Mouse (Mus musculus) liver, embryonic 16.5 days (tissue): ENCODE results near the gene Coasy. TPM values are rescaled to one million over a fixed set of nuclear protein-coding genes. Genes with fewer than 3 reads are reported as not detected.
A peak's percentile ranks its signal among the peaks of the same experiment; 100 is the strongest.
"Not testable (repeated sequence)": the region's sequence is repeated elsewhere in the genome, so short reads cannot be mapped to it uniquely, and the experiment has no call there.

ENCODE experiments used
- ATAC-seq: fragments of 200-750 bp; cut with Nextera tagmentation; 2 replicates; pipeline ENCODE4 v1.8.0; 2017; ENCODE audit warnings: low read depth, mild to moderate bottlenecking, moderate number of reproducible peaks, moderate library complexity
- H3K27ac ChIP-seq: fragments of 300-500 bp; sonication (generic); 2 replicates; pipeline ENCODE4 v1.5.1; 2014; ENCODE audit warnings: mild to moderate bottlenecking, low read length
- H3K27me3 ChIP-seq: fragments of 300-500 bp; sonication (generic); 2 replicates; pipeline ENCODE4 v1.6.1; 2014; ENCODE audit warnings: low read depth, low read length, mixed read lengths; ENCODE audit not compliant: control insufficient read depth, insufficient read depth
- H3K36me3 ChIP-seq: fragments of 300-500 bp; sonication (generic); 2 replicates; pipeline ENCODE4 v1.6.1; 2014; ENCODE audit warnings: mild to moderate bottlenecking; ENCODE audit not compliant: control insufficient read depth, insufficient read depth
- H3K4me1 ChIP-seq: fragments of 300-500 bp; sonication (generic); 2 replicates; pipeline ENCODE4 v1.6.1; 2014; ENCODE audit warnings: low read depth, low read length, mixed read lengths; ENCODE audit not compliant: control insufficient read depth
- H3K4me2 ChIP-seq: fragments of 300-500 bp; sonication (generic); 2 replicates; pipeline ENCODE4 v1.6.1; 2014; ENCODE audit warnings: low read depth, low read length, mixed read lengths
- H3K4me3 ChIP-seq: fragments of 300-500 bp; sonication (generic); 2 replicates; pipeline ENCODE4 v1.5.1; 2014; ENCODE audit warnings: low read depth, mild to moderate bottlenecking, low read length
- H3K9ac ChIP-seq: fragments of 300-500 bp; sonication (generic); 2 replicates; pipeline ENCODE4 v1.6.1; 2014; ENCODE audit warnings: low read depth, low read length
- H3K9me3 ChIP-seq: fragments of 300-500 bp; sonication (generic); replicated peaks from 2 replicates; pipeline ENCODE4 v1.6.1; 2016; ENCODE audit warnings: low read length; ENCODE audit not compliant: control insufficient read depth
- WGBS: fragments of 180-500 bp; shearing (Covaris S2); extraction: QIAGEN DNeasy Blood & Tissue Kit; methylation state at CpG from one replicate; pipeline ENCODE4 v1.1.7; 2014; ENCODE audit not compliant: insufficient replicate concordance; 5-methylcytosine and 5-hydroxymethylcytosine counted together
- polyA plus RNA-seq: library from polyadenylated mRNA; unstranded; fragments of >200 nt; fragmentation: Nextera tagmentation; extraction: Ambion mirVana; gene quantifications from 2 replicates; pipeline ENCODE4 v1.2.1, GENCODE M21; 2015

The Coasy gene
- polyA plus RNA-seq, 1 experiment from 2014 or later, result 20.5 TPM

- 70% methylated on average over 2 of the region's 2 CpGs for WGBS
- H3K4me2 ChIP-seq, result no peak overlapping the region
These were observed 33.2 kb downstream of the Coasy start for GRCm38 (mm10) chr11:101115564-101115963.

GRCm38 (mm10) chr11:101118105-101118504 is 35.7 kb downstream of the Coasy start:
- ATAC-seq, result no peak
- Histone ChIP-seq H3K36me3 (peaks cover 6% of the 10 kb centered on the region), H3K9me3 (no peaks in the 10 kb centered on the region), H3K27me3 (no peaks in the 10 kb centered on the region), H3K4me1 (peaks cover 24% of the 10 kb centered on the region), H3K4me2 (peak overlapping the region; percentile 77), H3K9ac (peak overlapping the region; percentile 83), H3K27ac (peak overlapping the region; percentile 1; the same call in 1 of the 2 replicates), H3K4me3 (peak overlapping the region; percentile 79)
- WGBS, result 23% methylated on average over 4 of the region's 4 CpGs

More at GRCm38 (mm10) chr11:101115564-101115963, 33.2 kb downstream of the Coasy start:
- ATAC-seq, result no peak
- no peaks in the 10 kb centered on the region for H3K27me3 ChIP-seq
- H3K36me3 ChIP-seq, result peaks cover 2% of the 10 kb centered on the region; the same call in 1 of the 2 replicates
- peaks cover 14% of the 10 kb centered on the region for H3K4me1 ChIP-seq
- H3K9me3 ChIP-seq, result no peaks in the 10 kb centered on the region
- no peak overlapping the region for H3K27ac ChIP-seq
- H3K9ac ChIP-seq, result no peak overlapping the region
- H3K4me3 ChIP-seq, result no peak overlapping the region

- WGBS, result under 1% methylated on average over 39 of the region's 39 CpGs
- ATAC-seq, result peak; percentile 65
- Histone ChIP-seq H3K4me3 (peak overlapping the region; percentile 79), H3K36me3 (peaks cover 6% of the 10 kb centered on the region), H3K9ac (peak overlapping the region; percentile 83), H3K9me3 (no peaks in the 10 kb centered on the region), H3K4me1 (peaks cover 24% of the 10 kb centered on the region), H3K27ac (peak overlapping the region; percentile 91), H3K4me2 (peak overlapping the region; percentile 77), H3K27me3 (no peaks in the 10 kb centered on the region)
These were observed 36.9 kb downstream of the Coasy start for GRCm38 (mm10) chr11:101119131-101119760.

- Histone ChIP-seq H3K9ac (peak within 1 kb of the TSS; percentile 83), H3K9me3 (no peaks in the 10 kb centered on the region), H3K4me1 (peaks cover 24% of the 10 kb centered on the region), H3K36me3 (peaks cover 6% of the 10 kb centered on the region), H3K27ac (peak within 1 kb of the TSS; percentile 92), H3K27me3 (no peaks in the 10 kb centered on the region), H3K4me2 (peak within 1 kb of the TSS; percentile 80), H3K4me3 (peak within 1 kb of the TSS; percentile 79)
- peak; percentile 95 for ATAC-seq
- WGBS, result under 1% methylated on average over 61 of the region's 61 CpGs
These were observed 37.6 kb downstream of the Coasy start, which contains the start of the genes Retreg3 and Tubg1 for GRCm38 (mm10) chr11:101119761-101120544. Retreg3 (minus strand) TSS chr11:101119893. Tubg1 (plus strand) TSS chr11:101119938.

- peaks cover 6% of the 10 kb centered on the region for H3K36me3 ChIP-seq
- no peaks in the 10 kb centered on the region for H3K9me3 ChIP-seq
- peaks cover 24% of the 10 kb centered on the region for H3K4me1 ChIP-seq
- peak overlapping the region; percentile 92 for H3K27ac ChIP-seq
- H3K4me2 ChIP-seq, result peak overlapping the region; percentile 80
- peak overlapping the region; percentile 80 for H3K9ac ChIP-seq
- no peaks in the 10 kb centered on the region for H3K27me3 ChIP-seq
- 20% methylated on average over 19 of the region's 19 CpGs for WGBS
- no peak for ATAC-seq
- peak overlapping the region; percentile 79 for H3K4me3 ChIP-seq
These were observed 38.3 kb downstream of the Coasy start for GRCm38 (mm10) chr11:101120545-101121188.

GRCm38 (mm10) chr11:101124494-101124893 is 42.1 kb downstream of the Coasy start:
- H3K27me3 ChIP-seq, H3K9ac ChIP-seq, H3K27ac ChIP-seq, H3K4me1 ChIP-seq, H3K4me2 ChIP-seq, ATAC-seq, H3K4me3 ChIP-seq, H3K9me3 ChIP-seq: not testable (repeated sequence)
- 88% methylated on average over 8 of the region's 8 CpGs for whole genome bisulfite sequencing
- peaks cover 14% of the 10 kb centered on the region for H3K36me3 ChIP-seq

GRCm38 (mm10) chr11:101125008-101125407 is 42.6 kb downstream of the Coasy start:
- ATAC-seq, H3K4me3 ChIP-seq, H3K4me2 ChIP-seq, H3K9ac ChIP-seq, H3K27ac ChIP-seq, H3K27me3 ChIP-seq, H3K9me3 ChIP-seq: not testable (repeated sequence)
- peaks cover 10% of the 10 kb centered on the region for H3K4me1 ChIP-seq
- WGBS, result 82% methylated on average over 7 of the region's 9 CpGs
- peaks cover 14% of the 10 kb centered on the region for H3K36me3 ChIP-seq

- Histone ChIP-seq H3K9ac (no peak overlapping the region), H3K9me3 (no peaks in the 10 kb centered on the region), H3K36me3 (peaks cover 14% of the 10 kb centered on the region), H3K27ac (no peak overlapping the region), H3K27me3 (no peaks in the 10 kb centered on the region), H3K4me2 (no peak overlapping the region), H3K4me3 (no peak overlapping the region), H3K4me1 (peaks cover 8% of the 10 kb centered on the region)
- WGBS, result 88% methylated on average over 1 of the region's 1 CpGs
- no peak for ATAC-seq
These were observed 44.7 kb downstream of the Coasy start for GRCm38 (mm10) chr11:101127075-101127474.
